Mouse (Mus musculus) right cerebral cortex, adult 2 months (tissue): ENCODE results near the gene Samd13.

Source experiments
- DNase-seq, 2 experiments: peaks; one replicate each; pipeline ENCODE4 v3.0.0; 2021 to 2022; ENCODE audit warnings: low spot score in 2 of 2

Samd13 gene

GRCm38 (mm10) chr3:146671121-146671520 lies 14.3 kb downstream of the Samd13 start:
- no peak for DNase-seq

- DNase-seq = no peak
Measured at GRCm38 (mm10) chr3:146661907-146662306, 23.5 kb downstream of the Samd13 start.

GRCm38 (mm10) chr3:146661001-146661400 lies 24.4 kb downstream of the Samd13 start:
- DNase-seq = peak; percentile 21 to 27

GRCm38 (mm10) chr3:146659321-146659720 lies 26.1 kb downstream of the Samd13 start:
- no peak for DNase-seq

- DNase-seq = no peak
Measured at GRCm38 (mm10) chr3:146658061-146658639, 27.2 kb downstream of the Samd13 start.

- no peak for DNase-seq
Measured at GRCm38 (mm10) chr3:146657433-146657832, 28.0 kb downstream of the Samd13 start.

GRCm38 (mm10) chr3:146655111-146655577 lies 30.2 kb downstream of the Samd13 start:
- DNase-seq = no peak

GRCm38 (mm10) chr3:146653692-146654091 lies 31.7 kb downstream of the Samd13 start:
- DNase-seq = no peak

- DNase-seq = no peak
Measured at GRCm38 (mm10) chr3:146652431-146652830, 33.0 kb downstream of the Samd13 start.

- no peak for DNase-seq
Measured at GRCm38 (mm10) chr3:146651217-146651616, 34.2 kb downstream of the Samd13 start, which contains the start of gene 4930503B20Rik. 4930503B20Rik (minus strand) TSS chr3:146651317.

GRCm38 (mm10) chr3:146650716-146651115 lies 34.7 kb downstream of the Samd13 start:
- no peak for DNase-seq

GRCm38 (mm10) chr3:146649311-146649894 lies 36.0 kb downstream of the Samd13 start:
- no peak for DNase-seq

GRCm38 (mm10) chr3:146641818-146642427 lies 43.5 kb downstream of the Samd13 start:
- DNase-seq = no peak

- no peak for DNase-seq
Measured at GRCm38 (mm10) chr3:146632506-146632905, 52.9 kb downstream of the Samd13 start.

GRCm38 (mm10) chr3:146628227-146628982 lies 57.0 kb downstream of the Samd13 start:
- DNase-seq = no peak

GRCm38 (mm10) chr3:146625766-146626165 lies 59.6 kb downstream of the Samd13 start:
- DNase-seq = peak in 1 of 2 experiments; percentile 36

- DNase-seq = peak; percentile 53 to 58
Measured at GRCm38 (mm10) chr3:146621966-146622365, 63.4 kb downstream of the Samd13 start.

GRCm38 (mm10) chr3:146620555-146621249 lies 64.7 kb downstream of the Samd13 start:
- peak; percentile 83 to 88 for DNase-seq

- peak; percentile 68 to 77 for DNase-seq
Measured at GRCm38 (mm10) chr3:146620101-146620500, 65.3 kb downstream of the Samd13 start.

GRCm38 (mm10) chr3:146618357-146618756 lies 67.0 kb downstream of the Samd13 start:
- no peak for DNase-seq

GRCm38 (mm10) chr3:146617946-146618345 lies 67.4 kb downstream of the Samd13 start:
- DNase-seq = no peak
